Mouse (Mus musculus): ENCODE results near the gene Calml3. TPM values are rescaled to one million over a fixed set of nuclear protein-coding genes. Genes with fewer than 3 reads are reported as not detected.

Gene Calml3
- polyA plus RNA-seq, 1 experiment, result 0.02 TPM

GRCm38 (mm10) chr13:3779575-3780226 is 24.4 kb downstream of the Calml3 start:
- H3ac ChIP-seq (ENCODE audit: control insufficient read depth, insufficient read length, low read depth), result no peak overlapping the region
- no peaks in the 10 kb centered on the region for H3K79me2 ChIP-seq (ENCODE audit: control insufficient read depth, insufficient read depth)
- TF ChIP-seq MYOG (IDR thresholded peaks at IDR 0.05; ENCODE audit: control insufficient read depth, extremely low read depth, insufficient read length) (no peak), CEBPB (IDR thresholded peaks at IDR 0.05; ENCODE audit: low read depth) (peak; percentile 86)
- H3K36me3 ChIP-seq (ENCODE audit: control insufficient read depth, insufficient read depth), result no peaks in the 10 kb centered on the region
- no peak overlapping the region for H3K4me3 ChIP-seq (ENCODE audit: insufficient read depth, poor library complexity, severe bottlenecking)
- H3K27me3 ChIP-seq (ENCODE audit: control insufficient read depth, insufficient read depth, insufficient read length), result no peaks in the 10 kb centered on the region
- H3K79me3 ChIP-seq (ENCODE audit: low read depth), result no peaks in the 10 kb centered on the region

DNA sequence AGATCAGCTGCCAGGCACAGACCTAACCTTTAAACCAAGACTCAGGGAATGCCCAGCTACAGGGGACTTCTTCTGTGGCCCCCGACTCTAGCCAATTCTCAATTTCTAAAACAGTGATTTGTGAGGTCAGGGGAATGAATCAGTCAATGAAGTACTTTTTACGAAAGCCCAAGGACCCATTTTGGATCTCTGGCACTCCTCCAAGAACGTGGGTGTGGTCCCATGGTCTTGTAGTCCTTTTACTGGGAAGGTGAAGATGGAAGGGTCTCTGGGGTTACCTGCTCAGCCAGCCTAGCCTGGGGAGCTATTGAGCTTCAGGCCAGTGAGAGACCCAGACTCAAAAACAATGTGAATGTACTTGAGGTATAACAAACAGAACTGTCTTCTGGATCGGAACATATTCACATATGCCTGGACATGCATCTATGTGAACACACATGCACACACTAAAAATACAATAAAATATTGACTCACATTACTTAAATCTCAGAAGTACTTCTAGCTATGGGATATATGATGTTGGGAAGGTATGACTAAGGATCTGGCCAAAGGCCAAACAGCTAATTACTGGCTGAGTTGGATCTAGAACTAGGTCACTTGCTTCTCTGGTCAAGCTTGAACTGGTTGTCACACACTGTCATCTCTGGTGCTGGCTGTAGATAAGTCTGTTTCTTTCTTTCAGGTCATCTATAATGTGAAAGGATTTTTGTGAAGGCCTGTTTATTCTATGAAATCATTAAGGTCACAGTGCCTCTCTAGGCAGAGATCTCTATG is 25.3 kb downstream of the Calml3 start:
- no peak for TF ChIP-seq CTCF (IDR thresholded peaks at IDR 0.05; ENCODE audit: control insufficient read depth, insufficient read depth, insufficient read length)
- no peak for TF ChIP-seq CEBPB (IDR thresholded peaks at IDR 0.05; ENCODE audit: low read depth)
- no peak for TF ChIP-seq MYOG (IDR thresholded peaks at IDR 0.05; ENCODE audit: control insufficient read depth, extremely low read depth, insufficient read length)
- no peak for TF ChIP-seq MYOD1 (IDR thresholded peaks at IDR 0.05; ENCODE audit: control insufficient read depth, insufficient read length, low read depth)
- TF ChIP-seq USF1 (IDR thresholded peaks at IDR 0.05; ENCODE audit: low read depth), result no peak
- TF ChIP-seq MAX (IDR thresholded peaks at IDR 0.05), result no peak
- no peak for TF ChIP-seq FOSL1 (IDR thresholded peaks at IDR 0.05; ENCODE audit: insufficient read depth, low read length, poor library complexity, severe bottlenecking)
- H3K4me3 ChIP-seq (ENCODE audit: insufficient read depth, poor library complexity, severe bottlenecking), result no peak overlapping the region
- no peaks in the 10 kb centered on the region for H3K79me2 ChIP-seq (ENCODE audit: control insufficient read depth, insufficient read depth)
- no peaks in the 10 kb centered on the region for H3K79me3 ChIP-seq (ENCODE audit: low read depth)
- H3ac ChIP-seq (ENCODE audit: control insufficient read depth, insufficient read length, low read depth), result no peak overlapping the region
- no peaks in the 10 kb centered on the region for H3K27me3 ChIP-seq (ENCODE audit: control insufficient read depth, insufficient read depth, insufficient read length)
- H3K36me3 ChIP-seq (ENCODE audit: control insufficient read depth, insufficient read depth), result no peaks in the 10 kb centered on the region

- Histone ChIP-seq H3K79me2 (ENCODE audit: control insufficient read depth, insufficient read depth) (no peaks in the 10 kb centered on the region), H3ac (ENCODE audit: control insufficient read depth, insufficient read length, low read depth) (no peak overlapping the region), H3K4me3 (ENCODE audit: insufficient read depth, poor library complexity, severe bottlenecking) (no peak overlapping the region), H3K27me3 (ENCODE audit: control insufficient read depth, insufficient read depth, insufficient read length) (no peaks in the 10 kb centered on the region), H3K36me3 (ENCODE audit: control insufficient read depth, insufficient read depth) (no peaks in the 10 kb centered on the region), H3K79me3 (ENCODE audit: low read depth) (no peaks in the 10 kb centered on the region)
- TF ChIP-seq MYOG (IDR thresholded peaks at IDR 0.05; ENCODE audit: control insufficient read depth, extremely low read depth, insufficient read length) (no peak), CEBPB (IDR thresholded peaks at IDR 0.05; ENCODE audit: low read depth) (no peak), MAX (IDR thresholded peaks at IDR 0.05) (no peak), CTCF (IDR thresholded peaks at IDR 0.05; ENCODE audit: control insufficient read depth, insufficient read depth, insufficient read length) (no peak), FOSL1 (IDR thresholded peaks at IDR 0.05; ENCODE audit: insufficient read depth, low read length, poor library complexity, severe bottlenecking) (no peak), MYOD1 (IDR thresholded peaks at IDR 0.05; ENCODE audit: control insufficient read depth, insufficient read length, low read depth) (no peak), USF1 (IDR thresholded peaks at IDR 0.05; ENCODE audit: low read depth) (no peak)
Observed at GRCm38 (mm10) chr13:3777216-3777912, 26.8 kb downstream of the Calml3 start.

GRCm38 (mm10) chr13:3776446-3776845 is 27.7 kb downstream of the Calml3 start:
- Histone ChIP-seq H3K79me3 (ENCODE audit: low read depth) (no peaks in the 10 kb centered on the region), H3K36me3 (ENCODE audit: control insufficient read depth, insufficient read depth) (no peaks in the 10 kb centered on the region), H3ac (ENCODE audit: control insufficient read depth, insufficient read length, low read depth) (no peak overlapping the region), H3K79me2 (ENCODE audit: control insufficient read depth, insufficient read depth) (no peaks in the 10 kb centered on the region), H3K4me3 (ENCODE audit: insufficient read depth, poor library complexity, severe bottlenecking) (no peak overlapping the region), H3K27me3 (ENCODE audit: control insufficient read depth, insufficient read depth, insufficient read length) (no peaks in the 10 kb centered on the region)
- TF ChIP-seq MAX (IDR thresholded peaks at IDR 0.05) (no peak), CEBPB (IDR thresholded peaks at IDR 0.05; ENCODE audit: low read depth) (no peak), CTCF (IDR thresholded peaks at IDR 0.05; ENCODE audit: control insufficient read depth, insufficient read depth, insufficient read length) (no peak), FOSL1 (IDR thresholded peaks at IDR 0.05; ENCODE audit: insufficient read depth, low read length, poor library complexity, severe bottlenecking) (no peak), MYOD1 (IDR thresholded peaks at IDR 0.05; ENCODE audit: control insufficient read depth, insufficient read length, low read depth) (no peak), USF1 (IDR thresholded peaks at IDR 0.05; ENCODE audit: low read depth) (no peak), MYOG (IDR thresholded peaks at IDR 0.05; ENCODE audit: control insufficient read depth, extremely low read depth, insufficient read length) (no peak)

GRCm38 (mm10) chr13:3774991-3775390 is 29.1 kb downstream of the Calml3 start:
- no peaks in the 10 kb centered on the region for H3K36me3 ChIP-seq (ENCODE audit: control insufficient read depth, insufficient read depth)
- TF ChIP-seq MYOD1 (IDR thresholded peaks at IDR 0.05; ENCODE audit: control insufficient read depth, insufficient read length, low read depth) (no peak), MYOG (IDR thresholded peaks at IDR 0.05; ENCODE audit: control insufficient read depth, extremely low read depth, insufficient read length) (no peak), FOSL1 (IDR thresholded peaks at IDR 0.05; ENCODE audit: insufficient read depth, low read length, poor library complexity, severe bottlenecking) (no peak), CTCF (IDR thresholded peaks at IDR 0.05; ENCODE audit: control insufficient read depth, insufficient read depth, insufficient read length) (no peak)
- no peaks in the 10 kb centered on the region for H3K79me3 ChIP-seq (ENCODE audit: low read depth)
- no peak overlapping the region for H3K4me3 ChIP-seq (ENCODE audit: insufficient read depth, poor library complexity, severe bottlenecking)
- H3ac ChIP-seq (ENCODE audit: control insufficient read depth, insufficient read length, low read depth), result no peak overlapping the region
- no peaks in the 10 kb centered on the region for H3K27me3 ChIP-seq (ENCODE audit: control insufficient read depth, insufficient read depth, insufficient read length)
- no peaks in the 10 kb centered on the region for H3K79me2 ChIP-seq (ENCODE audit: control insufficient read depth, insufficient read depth)
